Mouse (Mus musculus): ENCODE measurements around the gene Qk. TPM values are rescaled to one million over a fixed set of nuclear protein-coding genes. Genes with fewer than 3 reads are reported as not detected.

The Qk gene
- 276 and 278 TPM in 2 replicates for polyA plus RNA-seq (2012; rRNA removed)

DNA sequence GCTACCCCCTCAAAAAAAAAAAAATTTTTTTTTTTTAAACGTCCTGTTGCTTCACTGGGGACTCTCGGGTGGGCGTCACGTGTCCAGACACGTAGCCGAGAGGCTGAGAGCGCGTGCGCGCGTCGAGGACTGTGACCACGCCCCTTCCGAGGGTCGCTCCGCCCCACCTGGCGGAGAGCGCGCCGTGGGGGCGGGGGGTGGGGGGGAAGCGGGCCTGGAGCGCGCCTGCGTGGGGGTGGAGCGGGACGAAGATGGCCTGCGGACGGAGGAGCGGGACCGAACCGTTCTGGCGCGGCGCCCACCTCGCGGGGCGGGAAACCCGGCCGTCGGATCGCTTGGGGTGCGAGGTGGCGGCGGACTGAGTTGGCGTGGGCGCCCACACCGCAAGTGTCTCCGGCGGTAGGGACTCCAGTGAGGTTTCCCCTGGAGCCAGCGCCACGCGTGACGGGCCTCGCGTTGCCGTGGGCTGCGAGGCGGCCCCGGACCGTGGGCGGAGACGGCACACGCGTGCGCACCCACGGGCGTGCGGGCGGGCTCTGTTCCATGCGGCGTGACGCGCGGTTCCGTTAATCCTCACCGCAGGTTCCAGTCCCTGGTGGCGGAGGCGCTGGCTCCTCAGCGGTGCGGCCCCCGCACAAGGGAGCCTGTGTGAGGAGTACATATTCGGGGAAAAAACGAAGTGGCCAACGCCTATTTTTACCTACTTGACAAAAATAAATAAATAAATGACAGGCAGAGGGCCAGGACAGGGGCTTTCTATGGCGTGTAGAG lies at the start of gene Qk:
TSS of gene Qk (minus strand) at position 170 of the 771 bp plus-strand sequence.
- H3K4me1 ChIP-seq (ENCODE audit: control insufficient read depth, insufficient read depth, low read length) = no peaks in the 10 kb centered on the region; the same call in 1 of the 2 replicates
- H3K4me3 ChIP-seq (replicated peaks; ENCODE audit: insufficient read depth, low read depth, low read length) = peak within 1 kb of the TSS; percentile 80
- H3K27me3 ChIP-seq (ENCODE audit: control insufficient read depth, insufficient read depth, low read length) = no peaks in the 10 kb centered on the region
- WGBS = under 1% methylated on average over 83 of the region's 86 CpGs
- TF ChIP-seq CTCF (IDR thresholded peaks at IDR 0.05; ENCODE audit: borderline replicate concordance, insufficient read depth, low read depth, low read length) (no peak), POLR2A (IDR thresholded peaks at IDR 0.05; ENCODE audit: borderline replicate concordance, insufficient read depth, low read length) (peak; percentile 56; the same call in 1 of the 2 replicates)
- peak within 1 kb of the TSS; percentile 99 for H3K27ac ChIP-seq (ENCODE audit: insufficient read depth, low read length)
- peak; percentile 94 to 95 for DNase-seq

DNA sequence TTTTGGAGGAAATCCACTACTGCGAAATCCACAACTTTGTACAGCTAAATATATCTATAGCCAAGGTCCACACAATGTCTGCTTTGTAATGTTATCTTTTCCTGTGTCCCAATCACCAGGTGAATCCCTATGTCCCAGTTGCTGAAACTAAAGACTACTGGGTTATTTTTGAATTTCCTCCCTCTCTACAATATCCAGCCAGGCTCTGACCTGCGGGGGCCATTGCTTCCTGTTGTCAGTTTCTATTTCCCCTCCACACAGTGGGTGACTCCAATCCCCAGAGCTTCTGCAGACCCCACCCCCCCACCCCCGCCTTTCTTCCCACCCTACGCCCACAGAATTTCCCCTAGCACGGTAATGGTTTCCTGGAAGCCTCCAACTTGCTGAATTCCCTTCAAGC lies 47.4 kb upstream of the Qk start:
- TF ChIP-seq POLR2A (IDR thresholded peaks at IDR 0.05; ENCODE audit: borderline replicate concordance, insufficient read depth, low read length) (no peak), CTCF (IDR thresholded peaks at IDR 0.05; ENCODE audit: borderline replicate concordance, insufficient read depth, low read depth, low read length) (no peak)
- no peak overlapping the region for H3K27ac ChIP-seq (ENCODE audit: insufficient read depth, low read length)
- no peak overlapping the region for H3K4me3 ChIP-seq (replicated peaks; ENCODE audit: insufficient read depth, low read depth, low read length)
- H3K4me1 ChIP-seq (ENCODE audit: control insufficient read depth, insufficient read depth, low read length) = no peaks in the 10 kb centered on the region
- 94% methylated on average over 5 of the region's 5 CpGs for WGBS
- no peaks in the 10 kb centered on the region for H3K27me3 ChIP-seq (ENCODE audit: control insufficient read depth, insufficient read depth, low read length)
- DNase-seq = no peak

DNA sequence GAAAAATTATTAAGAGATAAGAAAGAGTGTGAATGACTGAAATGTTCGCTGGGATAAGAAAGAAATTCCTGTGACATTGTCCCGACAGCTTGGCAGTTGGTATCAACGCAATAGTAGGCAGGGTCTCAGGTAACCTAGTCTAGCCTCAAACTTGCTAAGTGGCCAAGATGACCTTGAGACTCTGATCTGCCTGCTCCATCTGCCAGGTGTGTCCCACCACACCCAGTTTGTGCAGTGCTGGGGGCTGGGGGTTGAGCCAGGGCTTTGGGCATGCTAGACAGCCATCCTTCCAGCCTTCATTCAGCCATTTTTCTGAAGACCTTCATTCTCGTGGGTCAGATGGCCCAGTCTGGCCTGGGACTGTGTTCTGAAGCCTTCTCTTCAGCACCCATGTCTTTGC lies 46.9 kb upstream of the Qk start:
- Histone ChIP-seq H3K4me1 (ENCODE audit: control insufficient read depth, insufficient read depth, low read length) (no peaks in the 10 kb centered on the region), H3K27me3 (ENCODE audit: control insufficient read depth, insufficient read depth, low read length) (no peaks in the 10 kb centered on the region), H3K27ac (ENCODE audit: insufficient read depth, low read length) (no peak overlapping the region), H3K4me3 (replicated peaks; ENCODE audit: insufficient read depth, low read depth, low read length) (no peak overlapping the region)
- 89% methylated on average over 4 of the region's 4 CpGs for WGBS
- no peak for DNase-seq
- TF ChIP-seq CTCF (IDR thresholded peaks at IDR 0.05; ENCODE audit: borderline replicate concordance, insufficient read depth, low read depth, low read length) (no peak), POLR2A (IDR thresholded peaks at IDR 0.05; ENCODE audit: borderline replicate concordance, insufficient read depth, low read length) (no peak)

DNA sequence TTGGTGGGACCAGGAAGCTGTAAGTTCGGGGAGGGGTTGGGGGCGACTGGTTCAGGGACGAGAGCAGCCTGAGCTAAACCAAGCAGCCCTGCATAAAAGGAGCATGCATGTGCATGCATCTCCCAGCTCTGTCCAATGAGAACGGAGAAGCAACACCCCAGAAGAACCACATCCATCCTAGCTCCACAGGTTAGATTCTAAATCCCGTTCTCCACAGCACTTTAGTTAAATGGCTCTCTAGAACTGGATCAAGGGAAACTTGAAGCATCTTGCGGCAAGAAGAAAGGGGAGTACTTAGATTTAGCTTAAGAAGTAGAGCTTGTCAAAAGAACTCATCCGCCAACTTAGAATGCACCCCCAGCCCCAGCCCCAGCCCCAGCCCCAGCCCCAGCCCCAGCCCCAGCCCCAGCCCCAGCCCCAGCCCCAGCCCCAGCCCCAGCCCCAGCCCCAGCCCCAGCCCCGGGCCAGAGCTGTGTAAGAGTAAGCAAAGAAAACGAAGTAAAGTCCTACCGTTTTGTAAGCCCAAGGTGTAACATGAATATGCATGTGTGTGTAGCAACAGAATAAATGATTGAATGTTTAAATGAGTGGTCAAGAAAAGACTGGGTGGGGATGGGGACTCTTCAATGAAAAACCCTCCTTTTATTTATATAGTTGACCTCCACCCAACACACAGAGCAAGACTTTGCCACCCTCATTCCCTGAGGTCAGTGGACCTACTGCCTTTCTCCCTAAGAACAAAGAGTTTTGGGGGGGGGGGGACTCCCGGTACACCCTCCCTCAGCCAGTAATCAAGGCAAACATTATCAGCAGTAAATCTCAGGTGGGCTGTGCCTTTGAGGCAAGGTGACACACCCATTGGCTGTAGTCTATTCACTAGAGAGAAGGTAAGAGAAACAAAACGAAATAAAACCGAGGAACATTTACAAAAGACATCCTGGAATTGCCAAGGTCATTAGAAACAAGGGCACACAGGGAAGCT lies 46.1 kb upstream of the Qk start:
- H3K4me3 ChIP-seq (replicated peaks; ENCODE audit: insufficient read depth, low read depth, low read length) = no peak overlapping the region
- WGBS = 82% methylated on average over 13 of the region's 13 CpGs
- H3K27me3 ChIP-seq (ENCODE audit: control insufficient read depth, insufficient read depth, low read length) = no peaks in the 10 kb centered on the region
- H3K27ac ChIP-seq (ENCODE audit: insufficient read depth, low read length) = no peak overlapping the region
- TF ChIP-seq POLR2A (IDR thresholded peaks at IDR 0.05; ENCODE audit: borderline replicate concordance, insufficient read depth, low read length) = no peak
- no peak for TF ChIP-seq CTCF (IDR thresholded peaks at IDR 0.05; ENCODE audit: borderline replicate concordance, insufficient read depth, low read depth, low read length)
- no peak for DNase-seq
- no peaks in the 10 kb centered on the region for H3K4me1 ChIP-seq (ENCODE audit: control insufficient read depth, insufficient read depth, low read length)

DNA sequence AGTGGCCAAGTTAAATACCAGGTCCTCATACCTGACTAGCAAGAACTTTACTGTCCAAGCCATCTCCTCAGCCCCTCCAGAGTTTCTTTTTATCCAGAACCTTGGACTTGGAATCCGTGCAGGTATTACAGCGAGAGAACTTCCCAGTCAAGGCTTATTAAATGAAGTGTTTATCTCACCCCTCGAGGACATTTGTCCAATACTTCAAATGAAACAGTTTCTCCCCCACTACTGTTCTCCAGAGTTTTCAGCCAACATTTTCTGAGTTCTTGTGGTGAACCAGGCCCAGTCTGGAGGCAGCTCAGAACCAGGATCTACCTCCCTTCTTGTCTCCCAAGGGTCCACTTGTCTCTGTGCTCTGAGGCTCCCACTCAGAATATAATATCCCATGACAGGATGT lies 43.5 kb upstream of the Qk start:
- 89% methylated on average over 3 of the region's 3 CpGs for WGBS

DNA sequence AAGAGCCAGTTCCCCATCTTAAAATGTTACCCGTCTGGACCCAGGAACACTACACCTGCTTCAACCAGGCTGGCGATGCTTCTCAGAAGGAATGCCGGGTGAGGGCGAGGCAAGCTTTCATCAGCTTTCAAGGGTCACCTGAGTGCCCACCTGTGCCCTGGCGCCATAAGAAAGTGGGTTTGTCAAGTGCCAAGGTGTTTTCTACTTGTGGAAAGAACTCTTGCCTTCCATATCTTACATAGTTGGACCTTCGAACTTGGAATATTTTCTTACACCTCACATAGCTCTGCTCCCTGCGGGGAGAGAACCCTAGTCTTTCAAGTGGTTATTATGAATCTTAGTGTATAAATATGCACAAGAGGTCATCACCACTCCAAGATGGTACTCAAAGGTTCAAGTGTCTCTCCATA lies 42.2 kb upstream of the Qk start:
- no peak for DNase-seq

More for the DNA sequence above, 43.5 kb upstream of the Qk start:
- Histone ChIP-seq H3K27me3 (ENCODE audit: control insufficient read depth, insufficient read depth, low read length) (no peaks in the 10 kb centered on the region), H3K27ac (ENCODE audit: insufficient read depth, low read length) (no peak overlapping the region), H3K4me3 (replicated peaks; ENCODE audit: insufficient read depth, low read depth, low read length) (no peak overlapping the region), H3K4me1 (ENCODE audit: control insufficient read depth, insufficient read depth, low read length) (no peaks in the 10 kb centered on the region)
- no peak for DNase-seq
- TF ChIP-seq CTCF (IDR thresholded peaks at IDR 0.05; ENCODE audit: borderline replicate concordance, insufficient read depth, low read depth, low read length) (no peak), POLR2A (IDR thresholded peaks at IDR 0.05; ENCODE audit: borderline replicate concordance, insufficient read depth, low read length) (no peak)

DNA sequence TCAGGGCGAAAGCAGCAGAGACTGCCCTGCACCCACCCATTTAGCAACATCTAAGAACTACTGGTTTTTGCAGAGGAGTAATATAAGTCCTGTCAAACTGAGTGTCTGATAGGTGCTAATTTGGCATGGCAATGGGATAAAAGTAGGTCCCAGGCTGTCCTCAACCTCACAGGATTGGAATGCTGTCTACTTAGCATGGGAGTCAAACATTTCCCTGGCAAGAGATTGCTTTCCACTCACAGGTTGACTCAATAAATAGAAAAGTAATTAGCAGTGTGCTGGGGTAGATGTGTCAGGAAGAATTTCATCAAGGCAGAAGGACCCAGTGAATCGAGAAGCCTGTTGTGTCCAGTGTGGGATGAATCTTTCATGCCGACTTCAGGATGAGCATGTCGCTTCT lies 41.1 kb upstream of the Qk start:
- Histone ChIP-seq H3K27me3 (ENCODE audit: control insufficient read depth, insufficient read depth, low read length) (no peaks in the 10 kb centered on the region), H3K27ac (ENCODE audit: insufficient read depth, low read length) (no peak overlapping the region), H3K4me3 (replicated peaks; ENCODE audit: insufficient read depth, low read depth, low read length) (no peak overlapping the region), H3K4me1 (ENCODE audit: control insufficient read depth, insufficient read depth, low read length) (no peaks in the 10 kb centered on the region)
- DNase-seq = no peak
- TF ChIP-seq POLR2A (IDR thresholded peaks at IDR 0.05; ENCODE audit: borderline replicate concordance, insufficient read depth, low read length) (no peak), CTCF (IDR thresholded peaks at IDR 0.05; ENCODE audit: borderline replicate concordance, insufficient read depth, low read depth, low read length) (no peak)
- WGBS = 37% methylated on average over 4 of the region's 4 CpGs

More for the DNA sequence above, 42.2 kb upstream of the Qk start:
- TF ChIP-seq CTCF (IDR thresholded peaks at IDR 0.05; ENCODE audit: borderline replicate concordance, insufficient read depth, low read depth, low read length) = no peak
- TF ChIP-seq POLR2A (IDR thresholded peaks at IDR 0.05; ENCODE audit: borderline replicate concordance, insufficient read depth, low read length) = no peak
- no peak overlapping the region for H3K27ac ChIP-seq (ENCODE audit: insufficient read depth, low read length)
- H3K27me3 ChIP-seq (ENCODE audit: control insufficient read depth, insufficient read depth, low read length) = no peaks in the 10 kb centered on the region
- no peak overlapping the region for H3K4me3 ChIP-seq (replicated peaks; ENCODE audit: insufficient read depth, low read depth, low read length)
- H3K4me1 ChIP-seq (ENCODE audit: control insufficient read depth, insufficient read depth, low read length) = no peaks in the 10 kb centered on the region
- WGBS = 86% methylated on average over 7 of the region's 7 CpGs

All from cerebellum, adult 2 months (tissue).